Mouse (Mus musculus) cortical plate, adult 2 months (tissue): ENCODE data around the gene Zfp784.

ENCODE experiments used
- CTCF ChIP-seq: fragments of 200-500 bp; IDR thresholded peaks from 2 replicates; pipeline ENCODE4 v1.5.1; 2011; ENCODE audit warnings: mild to moderate bottlenecking, control low read depth, low read length; ENCODE audit not compliant: insufficient read depth; ENCODE audit errors: extremely low read depth
- POLR2A ChIP-seq: fragments of 200-500 bp; IDR thresholded peaks from 2 replicates; pipeline ENCODE4 v1.6.1; 2011; ENCODE audit warnings: mild to moderate bottlenecking, low read length, control low read depth; ENCODE audit not compliant: insufficient read depth; ENCODE audit errors: extremely low read depth

GRCm38 (mm10) chr7:5085512-5085911 lies 47.3 kb upstream of the Zfp784 start:
- TF ChIP-seq CTCF (no peak), POLR2A (no peak)
